Mouse (Mus musculus) midbrain, embryonic 13.5 days (tissue): Measurements from ENCODE around the gene Gm10337. TPM values are rescaled to one million over a fixed set of nuclear protein-coding genes. Genes with fewer than 3 reads are reported as not detected.

Experiments
- ATAC-seq: fragments of 200-750 bp; cut with Nextera tagmentation; 2 replicates; pipeline ENCODE4 v1.8.0; 2017; ENCODE audit warnings: mild to moderate bottlenecking, moderate TSS enrichment, moderate library complexity
- H3K27ac ChIP-seq: fragments of 300-500 bp; sonication (generic); 2 replicates; pipeline ENCODE4 v1.5.1; 2015; ENCODE audit warnings: inconsistent platforms, mild to moderate bottlenecking, moderate library complexity
- H3K27me3 ChIP-seq: fragments of 300-500 bp; sonication (generic); 2 replicates; pipeline ENCODE4 v1.6.1; 2015; ENCODE audit warnings: mild to moderate bottlenecking, inconsistent platforms
- H3K36me3 ChIP-seq: fragments of 300-500 bp; sonication (generic); 2 replicates; pipeline ENCODE4 v1.6.1; 2015; ENCODE audit warnings: mild to moderate bottlenecking, inconsistent platforms
- H3K4me1 ChIP-seq: fragments of 300-500 bp; sonication (generic); replicated peaks from 2 replicates; pipeline ENCODE4 v1.6.1; 2015; ENCODE audit warnings: inconsistent platforms
- H3K4me2 ChIP-seq: fragments of 300-500 bp; sonication (generic); replicated peaks from 2 replicates; pipeline ENCODE4 v1.6.1; 2015; ENCODE audit warnings: moderate library complexity, mild to moderate bottlenecking, inconsistent platforms
- H3K4me3 ChIP-seq: fragments of 300-500 bp; sonication (generic); replicated peaks from 2 replicates; pipeline ENCODE4 v1.5.1; 2015; ENCODE audit warnings: mild to moderate bottlenecking, inconsistent platforms
- H3K9ac ChIP-seq: fragments of 300-500 bp; sonication (generic); replicated peaks from 2 replicates; pipeline ENCODE4 v1.6.1; 2015; ENCODE audit warnings: mild to moderate bottlenecking, inconsistent platforms
- H3K9me3 ChIP-seq: fragments of 300-500 bp; sonication (generic); 2 replicates; pipeline ENCODE4 v1.6.1; 2016; ENCODE audit warnings: mild to moderate bottlenecking, inconsistent platforms
- WGBS: fragments of 180-500 bp; shearing (Covaris S2); methylation state at CpG from one replicate; pipeline ENCODE4 v1.1.7; 2015; 5-methylcytosine and 5-hydroxymethylcytosine counted together
- polyA plus RNA-seq: library from polyadenylated mRNA; unstranded; fragments of >200 nt; fragmentation: Nextera tagmentation; extraction: Ambion mirVana; gene quantifications from 2 replicates; pipeline ENCODE4 v1.2.1, GENCODE M21; 2015

Gm10337 gene
- polyA plus RNA-seq, 1 experiment from 2014 or later: 4.5 TPM

GRCm38 (mm10) chr15:102511285-102511833 lies 7.8 kb downstream of the Gm10337 start:
- Histone ChIP-seq H3K4me2 (peak overlapping the region; percentile 75), H3K9ac (peak overlapping the region; percentile 69), H3K4me3 (peak overlapping the region; percentile 58), H3K4me1 (peaks cover 79% of the 10 kb centered on the region), H3K36me3 (peaks cover 9% of the 10 kb centered on the region), H3K27ac (peak overlapping the region; percentile 91), H3K27me3 (no peaks in the 10 kb centered on the region), H3K9me3 (no peaks in the 10 kb centered on the region)
- 4% methylated on average over 6 of the region's 6 CpGs for WGBS
- ATAC-seq: peak; percentile 18

- H3K36me3 ChIP-seq: peaks cover 9% of the 10 kb centered on the region
- peak overlapping the region; percentile 58 for H3K4me3 ChIP-seq
- H3K27me3 ChIP-seq: no peaks in the 10 kb centered on the region
- peaks cover 79% of the 10 kb centered on the region for H3K4me1 ChIP-seq
- peak overlapping the region; percentile 69 for H3K9ac ChIP-seq
- H3K4me2 ChIP-seq: peak overlapping the region; percentile 75
- ATAC-seq: no peak
- H3K27ac ChIP-seq: peak overlapping the region; percentile 91
- WGBS: 18% methylated on average over 5 of the region's 5 CpGs
- H3K9me3 ChIP-seq: no peaks in the 10 kb centered on the region
Measured at GRCm38 (mm10) chr15:102512010-102512409, 8.5 kb downstream of the Gm10337 start.

GRCm38 (mm10) chr15:102512471-102512870 lies 8.9 kb downstream of the Gm10337 start:
- Histone ChIP-seq H3K4me2 (peak overlapping the region; percentile 75), H3K9ac (peak overlapping the region; percentile 69), H3K27me3 (no peaks in the 10 kb centered on the region), H3K4me1 (peaks cover 83% of the 10 kb centered on the region), H3K4me3 (peak overlapping the region; percentile 58; the same call in 1 of the 2 replicates), H3K9me3 (no peaks in the 10 kb centered on the region), H3K36me3 (peaks cover 7% of the 10 kb centered on the region), H3K27ac (peak overlapping the region; percentile 91)
- ATAC-seq: no peak

GRCm38 (mm10) chr15:102513004-102513403 lies 9.5 kb downstream of the Gm10337 start:
- H3K4me1 ChIP-seq: peaks cover 84% of the 10 kb centered on the region
- H3K27ac ChIP-seq: peak overlapping the region; percentile 91

GRCm38 (mm10) chr15:102515261-102515660 lies 11.7 kb downstream of the Gm10337 start:
- H3K27ac ChIP-seq: no peak overlapping the region; the same call in 1 of the 2 replicates
- WGBS: 90% methylated on average over 2 of the region's 2 CpGs
- H3K4me3 ChIP-seq: peak overlapping the region; percentile 69
- H3K36me3 ChIP-seq: no peaks in the 10 kb centered on the region
- H3K4me2 ChIP-seq: peak overlapping the region; percentile 79
- H3K27me3 ChIP-seq: no peaks in the 10 kb centered on the region
- ATAC-seq: no peak
- no peaks in the 10 kb centered on the region for H3K9me3 ChIP-seq
- peaks cover 75% of the 10 kb centered on the region for H3K4me1 ChIP-seq
- H3K9ac ChIP-seq: peak overlapping the region; percentile 87; the same call in 1 of the 2 replicates

More at GRCm38 (mm10) chr15:102513004-102513403, 9.5 kb downstream of the Gm10337 start:
- Histone ChIP-seq H3K4me3 (no peak overlapping the region), H3K36me3 (peaks cover 4% of the 10 kb centered on the region; the same call in 1 of the 2 replicates), H3K27me3 (no peaks in the 10 kb centered on the region), H3K9ac (peak overlapping the region; percentile 69; the same call in 1 of the 2 replicates), H3K4me2 (peak overlapping the region; percentile 75; the same call in 1 of the 2 replicates), H3K9me3 (no peaks in the 10 kb centered on the region)
- 87% methylated on average over 3 of the region's 3 CpGs for WGBS
- no peak for ATAC-seq

GRCm38 (mm10) chr15:102515791-102516190 lies 12.3 kb downstream of the Gm10337 start:
- H3K4me3 ChIP-seq: peak overlapping the region; percentile 69
- no peak for ATAC-seq
- no peaks in the 10 kb centered on the region for H3K9me3 ChIP-seq
- peak overlapping the region; percentile 87 for H3K9ac ChIP-seq
- WGBS: 49% methylated on average over 4 of the region's 4 CpGs
- H3K36me3 ChIP-seq: peaks cover 3% of the 10 kb centered on the region
- peak overlapping the region; percentile 99 for H3K27ac ChIP-seq
- peak overlapping the region; percentile 79 for H3K4me2 ChIP-seq
- peaks cover 74% of the 10 kb centered on the region for H3K4me1 ChIP-seq
- no peaks in the 10 kb centered on the region for H3K27me3 ChIP-seq

GRCm38 (mm10) chr15:102516293-102516692 lies 12.8 kb downstream of the Gm10337 start:
- Histone ChIP-seq H3K9ac (peak overlapping the region; percentile 87), H3K4me1 (peaks cover 69% of the 10 kb centered on the region), H3K27ac (peak overlapping the region; percentile 99), H3K9me3 (no peaks in the 10 kb centered on the region), H3K4me2 (peak overlapping the region; percentile 79), H3K27me3 (no peaks in the 10 kb centered on the region), H3K36me3 (peaks cover 8% of the 10 kb centered on the region), H3K4me3 (peak overlapping the region; percentile 69)
- WGBS: under 1% methylated on average over 12 of the region's 12 CpGs
- no peak for ATAC-seq

- Histone ChIP-seq H3K36me3 (peaks cover 14% of the 10 kb centered on the region), H3K27me3 (no peaks in the 10 kb centered on the region), H3K9ac (peak within 1 kb of the TSS; percentile 87), H3K27ac (peak within 1 kb of the TSS; percentile 99), H3K4me1 (peaks cover 63% of the 10 kb centered on the region), H3K9me3 (no peaks in the 10 kb centered on the region), H3K4me2 (peak within 1 kb of the TSS; percentile 79), H3K4me3 (peak within 1 kb of the TSS; percentile 69)
- peak; percentile 21 for ATAC-seq
- WGBS: 0% methylated on average over 43 of the region's 43 CpGs
Measured at GRCm38 (mm10) chr15:102516728-102517404, 13.3 kb downstream of the Gm10337 start, which contains the start of gene Map3k12. Gene Map3k12 (minus strand): TSS chr15:102517064.

GRCm38 (mm10) chr15:102517631-102517975 lies 14.1 kb downstream of the Gm10337 start:
- Histone ChIP-seq H3K4me3 (peak overlapping the region; percentile 69), H3K27me3 (no peaks in the 10 kb centered on the region), H3K9me3 (no peaks in the 10 kb centered on the region), H3K36me3 (peaks cover 21% of the 10 kb centered on the region), H3K9ac (peak overlapping the region; percentile 87), H3K4me2 (peak overlapping the region; percentile 79), H3K27ac (peak overlapping the region; percentile 99), H3K4me1 (peaks cover 56% of the 10 kb centered on the region)
- no peak for ATAC-seq
- WGBS: under 1% methylated on average over 10 of the region's 10 CpGs

- Histone ChIP-seq H3K9ac (peak within 1 kb of the TSS; percentile 87), H3K4me3 (peak within 1 kb of the TSS; percentile 69), H3K4me2 (peak within 1 kb of the TSS; percentile 79), H3K27ac (peak within 1 kb of the TSS; percentile 99), H3K36me3 (peaks cover 26% of the 10 kb centered on the region), H3K27me3 (no peaks in the 10 kb centered on the region), H3K4me1 (peaks cover 50% of the 10 kb centered on the region), H3K9me3 (no peaks in the 10 kb centered on the region)
- peak; percentile 92 for ATAC-seq
- under 1% methylated on average over 60 of the region's 60 CpGs for WGBS
Measured at GRCm38 (mm10) chr15:102517976-102518858, 14.7 kb downstream of the Gm10337 start, which contains the start of gene Tarbp2. Gene Tarbp2 (plus strand): TSS chr15:102518192.

- ATAC-seq: peak; percentile 5
- WGBS: 16% methylated on average over 9 of the region's 9 CpGs
- peak overlapping the region; percentile 69 for H3K4me3 ChIP-seq
Measured at GRCm38 (mm10) chr15:102518859-102519201, 15.3 kb downstream of the Gm10337 start.

More at GRCm38 (mm10) chr15:102518859-102519201, 15.3 kb downstream of the Gm10337 start:
- Histone ChIP-seq H3K4me2 (peak overlapping the region; percentile 79), H3K9ac (peak overlapping the region; percentile 84), H3K27me3 (no peaks in the 10 kb centered on the region), H3K9me3 (no peaks in the 10 kb centered on the region), H3K4me1 (peaks cover 44% of the 10 kb centered on the region), H3K36me3 (peaks cover 30% of the 10 kb centered on the region), H3K27ac (peak overlapping the region; percentile 99)
